Mouse (Mus musculus) MEL-GATA-1-ER (cell line): Measurements from ENCODE around the gene Dao.

ENCODE experiments used
- DNase-seq: peaks from one replicate; pipeline ENCODE4 v3.0.0-alpha.2; 2012; ENCODE audit warnings: low read depth; ENCODE audit errors: extremely low read depth

Dao gene

DNA sequence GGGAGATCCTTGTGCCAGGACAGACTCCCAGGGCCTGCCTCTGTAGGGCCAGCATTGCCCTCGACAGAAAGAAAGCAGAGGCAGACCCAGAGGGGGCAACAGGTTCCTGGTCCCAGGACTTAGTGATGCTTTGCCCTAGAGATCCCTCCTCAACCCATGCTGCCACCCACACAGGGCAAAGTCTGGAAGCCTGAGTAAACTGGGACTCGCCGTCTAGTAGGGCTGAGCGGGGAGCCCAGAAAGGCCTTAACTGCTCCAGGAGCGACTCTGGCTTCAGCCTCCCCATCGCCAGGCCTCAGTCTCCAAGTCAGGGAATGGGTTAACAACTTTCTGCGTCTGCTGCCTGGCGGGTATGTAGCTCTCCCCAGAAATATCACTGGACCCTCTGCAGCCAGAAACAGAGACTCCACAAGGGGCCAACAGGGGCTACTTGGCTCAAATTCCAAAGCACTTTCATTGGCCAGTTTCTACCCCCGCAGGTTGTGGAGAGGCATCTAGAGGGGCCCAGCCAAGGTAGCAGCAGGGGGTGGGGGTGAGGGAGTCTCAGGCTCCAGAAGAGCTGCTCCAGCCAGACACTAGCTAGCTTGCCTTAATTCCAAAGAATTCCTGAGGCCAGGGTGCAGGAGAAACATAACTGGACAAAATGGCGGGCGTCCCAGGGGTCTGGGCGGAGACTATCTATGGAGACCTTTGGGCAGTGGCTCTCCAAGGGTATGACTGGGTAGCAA, 23.9 kb downstream of the Dao start:
- DNase-seq, result no peak

DNA sequence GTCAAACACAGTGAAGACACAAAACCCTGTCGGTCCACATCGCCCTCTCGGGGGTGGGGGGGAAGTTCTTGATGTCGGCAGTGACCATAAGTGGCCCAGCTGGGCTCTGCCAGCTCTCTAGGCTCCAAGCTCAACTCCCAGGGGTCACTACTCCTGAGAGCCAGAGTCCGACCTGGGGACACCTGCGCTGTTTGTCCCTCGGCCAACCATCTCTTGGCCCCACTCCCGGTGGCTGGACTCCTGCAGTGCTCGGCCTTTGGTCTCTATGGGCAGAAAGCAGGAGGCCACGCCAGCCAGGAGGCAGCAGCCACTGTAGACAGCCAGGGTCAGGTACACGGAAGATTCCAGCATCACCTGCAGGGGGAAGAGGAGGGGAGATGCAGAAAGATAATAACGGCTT, 24.6 kb downstream of the Dao start:
- no peak for DNase-seq

GRCm38 (mm10) chr5:114030652-114031051, 27.1 kb downstream of the Dao start:
- no peak for DNase-seq

DNA sequence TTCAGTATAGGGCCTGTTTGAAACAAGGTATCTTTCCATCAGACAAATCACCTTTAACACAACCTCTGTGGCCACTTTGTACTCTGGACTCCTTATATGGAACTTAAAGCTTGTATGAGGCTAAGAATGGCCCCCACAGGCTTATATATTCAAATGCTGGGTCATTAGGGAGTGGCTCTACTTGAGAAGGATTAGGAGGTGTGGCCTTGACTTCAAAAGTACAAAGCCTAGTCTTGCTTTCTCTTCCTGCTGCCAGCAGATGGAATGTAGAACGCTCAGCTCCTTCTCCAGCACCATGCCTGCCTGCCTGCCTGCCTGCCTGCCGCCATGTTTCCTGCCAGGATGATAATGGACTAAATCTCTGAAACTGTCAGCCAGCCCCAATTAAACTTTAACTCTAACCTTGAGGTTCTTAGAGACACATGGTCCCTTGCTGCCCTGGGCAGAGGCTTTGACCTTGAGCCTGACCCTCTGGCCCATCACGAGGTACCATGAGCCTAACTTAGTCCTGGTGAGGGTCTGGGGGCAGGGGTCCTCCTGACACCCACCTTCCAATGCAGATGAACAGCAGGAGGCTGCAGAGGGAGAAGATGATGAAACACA, 28.8 kb downstream of the Dao start:
- DNase-seq, result no peak

DNA sequence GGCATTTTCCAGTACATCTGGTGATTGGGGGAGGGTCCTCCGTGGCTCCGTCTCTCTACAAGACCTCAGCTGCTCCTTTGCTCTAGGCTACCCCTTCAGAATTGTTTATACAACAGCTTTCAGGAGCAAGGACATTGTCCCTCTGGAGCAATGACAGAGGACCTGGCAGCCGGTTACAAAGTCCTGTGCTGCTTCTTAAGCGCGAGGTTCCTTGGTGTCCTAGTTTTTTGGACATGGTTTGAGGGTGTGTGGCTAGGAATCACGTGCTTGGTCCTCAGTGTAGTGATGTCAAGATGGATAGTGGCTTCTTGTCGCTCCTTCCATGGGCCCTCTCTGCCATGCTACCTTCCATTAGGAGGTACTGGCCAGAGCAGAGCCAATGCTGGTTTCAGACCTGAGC, 30.9 kb downstream of the Dao start:
- no peak for DNase-seq

DNA sequence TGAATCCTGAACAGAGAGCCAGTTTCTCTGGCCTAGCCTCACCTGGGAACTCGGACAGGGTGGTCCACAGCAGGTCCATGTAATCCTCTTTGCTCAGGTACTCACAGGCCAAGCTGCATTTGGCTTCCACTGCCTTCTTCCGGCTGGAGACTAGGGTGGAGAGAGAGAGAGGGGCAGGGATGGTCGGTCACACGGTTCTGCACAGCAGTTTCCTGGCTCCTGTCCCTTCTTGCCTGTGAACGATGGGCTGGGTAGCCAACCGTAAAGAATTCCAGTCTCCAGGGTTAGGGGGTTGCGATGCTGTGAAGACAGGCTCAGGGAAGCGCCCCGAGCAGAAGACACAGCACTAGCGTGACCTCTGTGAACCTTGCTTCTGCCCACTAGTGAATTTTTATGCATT, 31.6 kb downstream of the Dao start:
- no peak for DNase-seq

GRCm38 (mm10) chr5:114040508-114040907, 37.0 kb downstream of the Dao start:
- no peak for DNase-seq

- no peak for DNase-seq
Observed at GRCm38 (mm10) chr5:114040911-114041310, 37.4 kb downstream of the Dao start.

DNA sequence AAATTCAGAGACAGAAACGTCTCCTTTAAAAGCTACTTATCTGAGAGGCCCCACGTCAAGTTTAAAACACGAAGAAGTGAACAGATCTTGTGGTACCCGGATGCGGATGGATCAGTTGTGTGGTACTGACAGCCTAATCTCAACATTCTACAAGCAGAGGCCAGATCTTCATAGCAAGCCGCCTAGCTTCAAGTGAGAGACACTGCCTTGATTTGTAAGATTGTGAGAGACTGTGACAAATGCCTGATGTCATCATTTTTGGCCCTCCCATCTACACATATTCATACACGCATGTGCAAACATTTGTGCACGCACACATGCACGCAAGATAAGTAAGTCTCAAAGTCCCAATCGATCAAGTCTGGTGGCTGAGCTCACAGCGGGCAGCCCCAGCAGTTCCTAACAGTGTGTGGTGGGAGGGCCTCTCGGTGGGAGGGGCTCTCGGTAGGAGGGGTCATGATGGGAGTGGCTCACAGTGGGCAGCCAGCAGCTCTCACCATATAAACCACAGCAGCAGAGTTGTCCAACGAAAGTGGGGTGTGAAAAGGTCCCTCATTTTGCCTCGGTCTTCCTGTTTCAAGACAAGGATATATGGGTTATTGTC, 37.9 kb downstream of the Dao start:
- DNase-seq, result peak; percentile 17

DNA sequence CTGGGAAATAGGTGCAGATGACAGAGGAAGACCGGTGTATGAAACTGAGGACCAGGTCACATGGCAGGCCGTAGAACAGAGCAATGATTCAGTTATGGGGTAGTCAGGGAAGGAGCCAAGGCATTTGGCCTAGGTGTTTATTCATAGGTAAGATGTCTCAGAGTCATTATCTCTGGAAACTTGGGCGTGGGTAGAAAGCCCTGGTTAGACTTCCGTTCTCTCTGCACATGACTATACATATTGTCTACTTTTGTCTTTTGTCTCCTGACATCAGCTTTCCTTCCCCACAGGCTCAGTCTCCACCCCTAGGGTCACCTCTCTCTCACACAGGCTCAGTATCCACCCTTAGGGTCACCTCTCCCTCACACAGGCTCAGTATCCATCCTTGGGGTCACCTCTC, 40.3 kb downstream of the Dao start:
- DNase-seq, result no peak

DNA sequence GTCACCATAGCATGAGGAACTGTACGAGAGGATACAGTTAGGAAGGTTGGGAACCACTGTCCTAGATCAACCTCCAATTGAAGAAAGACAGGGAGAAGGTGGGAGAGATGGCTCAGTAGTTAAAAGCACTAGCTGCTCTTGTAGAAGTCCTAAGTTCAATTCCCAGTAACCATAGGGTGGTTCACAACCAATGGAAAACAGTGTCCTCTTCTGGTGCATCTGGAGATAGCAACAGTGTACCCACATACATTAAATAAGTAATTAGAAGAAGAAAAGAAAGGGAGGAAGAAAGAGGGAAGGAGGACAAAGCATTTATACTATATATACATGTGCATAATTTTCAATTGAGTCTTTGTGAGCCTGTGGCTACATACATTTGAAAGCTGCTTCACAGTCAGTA, 41.6 kb downstream of the Dao start:
- peak; percentile 18 for DNase-seq

GRCm38 (mm10) chr5:114046151-114046550, 42.6 kb downstream of the Dao start:
- DNase-seq, result no peak

- no peak for DNase-seq
Observed at GRCm38 (mm10) chr5:114046604-114047003, 43.1 kb downstream of the Dao start.

DNA sequence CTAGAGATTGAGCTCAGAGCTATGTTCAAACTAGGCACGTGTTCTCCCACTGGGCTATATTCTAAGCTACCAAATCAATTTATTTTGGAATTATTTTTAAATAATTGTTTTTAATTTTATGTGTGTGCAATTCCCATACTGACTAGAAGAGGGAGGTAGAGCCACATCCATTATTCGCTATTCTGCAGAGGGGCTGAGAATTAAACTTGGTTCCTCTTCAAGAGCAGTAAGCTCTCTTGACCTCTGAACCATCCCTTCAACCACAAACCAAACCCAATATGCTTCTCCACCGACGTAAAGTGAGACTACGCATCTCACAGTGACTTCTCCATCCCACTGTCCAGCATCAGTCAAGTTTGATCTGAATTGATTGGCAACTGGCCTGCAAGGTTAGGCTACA, 43.7 kb downstream of the Dao start:
- peak; percentile 14 for DNase-seq

GRCm38 (mm10) chr5:114048731-114049308, 45.3 kb downstream of the Dao start:
- no peak for DNase-seq

GRCm38 (mm10) chr5:114052246-114052761, 48.8 kb downstream of the Dao start:
- DNase-seq, result peak; percentile 28

- DNase-seq, result no peak
Observed at GRCm38 (mm10) chr5:114057129-114057731, 53.7 kb downstream of the Dao start.

GRCm38 (mm10) chr5:114061675-114062074, 58.2 kb downstream of the Dao start:
- DNase-seq, result no peak

GRCm38 (mm10) chr5:114063958-114064357, 60.5 kb downstream of the Dao start:
- DNase-seq, result no peak

DNA sequence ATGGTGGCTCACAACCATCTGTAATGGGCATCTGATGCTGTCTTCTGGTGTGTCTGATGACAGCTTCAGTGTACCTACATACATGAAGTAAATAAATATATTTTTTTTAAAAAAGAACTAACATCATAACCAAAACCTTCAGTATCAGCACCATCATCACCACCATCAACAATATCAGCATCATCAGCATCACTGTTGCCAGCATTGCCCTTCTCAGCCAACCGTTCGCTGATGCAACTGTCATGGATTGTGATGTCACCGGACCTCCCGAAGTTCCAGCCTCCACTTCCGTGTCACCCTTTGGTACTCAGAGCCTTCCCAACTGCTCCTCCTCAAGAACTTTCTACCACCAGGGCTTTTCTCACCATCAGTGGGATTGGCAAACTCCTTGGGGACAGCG, 61.7 kb downstream of the Dao start, which contains the start of gene Usp30:
Usp30 (plus strand) TSS at position 301 of the 400 bp plus-strand sequence.
- DNase-seq, result no peak

GRCm38 (mm10) chr5:114066601-114067000, 63.1 kb downstream of the Dao start:
- DNase-seq, result no peak

GRCm38 (mm10) chr5:114067543-114067942, 64.0 kb downstream of the Dao start:
- DNase-seq, result no peak
